Mouse (Mus musculus) limb, embryonic 11.5 days (tissue): ENCODE measurements at regions not wholly inside any gene's neighbourhood (a gene's known extent, or its start where the extent isn't known, plus 50 kb on each side); places are given as distances from the start of the nearest gene placed in this dataset.

ENCODE experiments used
- ATAC-seq: fragments of 200-750 bp; cut with Nextera tagmentation; 2 replicates; pipeline ENCODE4 v1.8.0; 2017; ENCODE audit warnings: low read depth; ENCODE audit not compliant: insufficient number of reproducible peaks, low FRiP score, low TSS enrichment
- DNase-seq: peaks from one replicate; pipeline ENCODE4 v3.0.0-alpha.2; 2015; ENCODE audit warnings: low spot score
- H3K27ac ChIP-seq: fragments of 300-500 bp; sonication (generic); replicated peaks from 2 replicates; pipeline ENCODE4 v1.5.1; 2014; ENCODE audit warnings: low read depth, mild to moderate bottlenecking, low read length
- H3K27me3 ChIP-seq: fragments of 300-500 bp; sonication (generic); 2 replicates; pipeline ENCODE4 v1.6.1; 2014; ENCODE audit warnings: mild to moderate bottlenecking, low read length, mixed read lengths; ENCODE audit not compliant: control insufficient read depth, insufficient read depth
- H3K36me3 ChIP-seq: fragments of 300-500 bp; sonication (generic); 2 replicates; pipeline ENCODE4 v1.6.1; 2014; ENCODE audit warnings: mild to moderate bottlenecking, low read length, moderate library complexity, mixed read lengths; ENCODE audit not compliant: control insufficient read depth, insufficient read depth
- H3K4me1 ChIP-seq: fragments of 300-500 bp; sonication (generic); 2 replicates; pipeline ENCODE4 v1.6.1; 2014; ENCODE audit warnings: low read length, mixed read lengths; ENCODE audit not compliant: control insufficient read depth, insufficient read depth
- H3K4me2 ChIP-seq: fragments of 300-500 bp; sonication (generic); 2 replicates; pipeline ENCODE4 v1.6.1; 2014; ENCODE audit warnings: low read depth, mild to moderate bottlenecking, moderate library complexity; ENCODE audit not compliant: severe bottlenecking
- H3K4me3 ChIP-seq: fragments of 300-500 bp; sonication (generic); 2 replicates; pipeline ENCODE4 v1.5.1; 2014; ENCODE audit warnings: low read depth, low read length
- H3K9ac ChIP-seq: fragments of 300-500 bp; sonication (generic); 2 replicates; pipeline ENCODE4 v1.6.1; 2014; ENCODE audit warnings: mild to moderate bottlenecking, low read length
- H3K9me3 ChIP-seq: fragments of 300-500 bp; sonication (generic); 2 replicates; pipeline ENCODE4 v1.6.1; 2016; ENCODE audit warnings: low read length; ENCODE audit not compliant: control insufficient read depth
- WGBS: fragments of 180-500 bp; shearing (Covaris S2); extraction: QIAGEN DNeasy Blood & Tissue Kit; methylation state at CpG from one replicate; pipeline ENCODE4 v1.1.7; 2014; 5-methylcytosine and 5-hydroxymethylcytosine counted together

- Histone ChIP-seq H3K9ac (no peak overlapping the region), H3K4me2 (no peak overlapping the region), H3K27ac (no peak overlapping the region), H3K4me3 (no peak overlapping the region), H3K9me3 (no peaks in the 10 kb centered on the region), H3K36me3 (no peaks in the 10 kb centered on the region), H3K27me3 (no peaks in the 10 kb centered on the region), H3K4me1 (0 out of 2 replicates have a peak, but pooled peaks cover 5% of the 10 kb centered on the region)
- ATAC-seq (no peak), DNase-seq (no peak)
- 95% methylated on average over 7 of the region's 7 CpGs for WGBS
Observed at GRCm38 (mm10) chr13:101895161-101895560, 127.1 kb upstream of the Pik3r1 start.

GRCm38 (mm10) chr13:101895686-101896085 is 127.7 kb upstream of the Pik3r1 start:
- no peak for ATAC-seq
- no peak overlapping the region for H3K4me3 ChIP-seq
- 83% methylated on average over 4 of the region's 4 CpGs for WGBS
- H3K4me1 ChIP-seq, result 0 out of 2 replicates have a peak, but pooled peaks cover 5% of the 10 kb centered on the region
- DNase-seq, result no peak
- H3K9me3 ChIP-seq, result no peaks in the 10 kb centered on the region
- no peak overlapping the region for H3K27ac ChIP-seq
- no peak overlapping the region for H3K4me2 ChIP-seq
- H3K27me3 ChIP-seq, result no peaks in the 10 kb centered on the region
- H3K9ac ChIP-seq, result no peak overlapping the region
- H3K36me3 ChIP-seq, result no peaks in the 10 kb centered on the region

GRCm38 (mm10) chr13:101896946-101897345 is 128.9 kb upstream of the Pik3r1 start:
- Histone ChIP-seq H3K4me3 (no peak overlapping the region), H3K4me1 (0 out of 2 replicates have a peak, but pooled peaks cover 5% of the 10 kb centered on the region), H3K9ac (no peak overlapping the region), H3K36me3 (no peaks in the 10 kb centered on the region), H3K27me3 (no peaks in the 10 kb centered on the region), H3K27ac (no peak overlapping the region), H3K4me2 (no peak overlapping the region), H3K9me3 (no peaks in the 10 kb centered on the region)
- ATAC-seq (no peak), DNase-seq (no peak)
- WGBS, result 93% methylated on average over 4 of the region's 4 CpGs

- ATAC-seq, result no peak
- no peak for DNase-seq
Observed at GRCm38 (mm10) chr13:101902213-101902612, 134.2 kb upstream of the Pik3r1 start.

GRCm38 (mm10) chr13:101905909-101906676 is 138.1 kb upstream of the Pik3r1 start:
- no peak overlapping the region for H3K9ac ChIP-seq
- WGBS, result 50% methylated on average over 7 of the region's 7 CpGs
- no peak overlapping the region for H3K4me2 ChIP-seq
- H3K4me1 ChIP-seq, result no peaks in the 10 kb centered on the region
- no peaks in the 10 kb centered on the region for H3K9me3 ChIP-seq
- H3K36me3 ChIP-seq, result no peaks in the 10 kb centered on the region
- H3K4me3 ChIP-seq, result no peak overlapping the region
- no peaks in the 10 kb centered on the region for H3K27me3 ChIP-seq
- DNase-seq (peak; percentile 45), ATAC-seq (peak; percentile 70; the same call in 1 of the 2 replicates)
- no peak overlapping the region for H3K27ac ChIP-seq

More at GRCm38 (mm10) chr13:101902213-101902612, 134.2 kb upstream of the Pik3r1 start:
- H3K9me3 ChIP-seq, result no peaks in the 10 kb centered on the region
- no peak overlapping the region for H3K9ac ChIP-seq
- H3K27ac ChIP-seq, result no peak overlapping the region
- H3K4me2 ChIP-seq, result no peak overlapping the region
- no peak overlapping the region for H3K4me3 ChIP-seq
- H3K4me1 ChIP-seq, result no peaks in the 10 kb centered on the region
- H3K27me3 ChIP-seq, result no peaks in the 10 kb centered on the region
- WGBS, result 22% methylated on average over 7 of the region's 7 CpGs
- H3K36me3 ChIP-seq, result no peaks in the 10 kb centered on the region

GRCm38 (mm10) chr13:101909026-101909425 is 141.0 kb upstream of the Pik3r1 start:
- WGBS, result 49% methylated on average over 5 of the region's 5 CpGs
- Histone ChIP-seq H3K4me1 (no peaks in the 10 kb centered on the region), H3K9me3 (no peaks in the 10 kb centered on the region), H3K9ac (no peak overlapping the region), H3K4me3 (no peak overlapping the region), H3K27ac (no peak overlapping the region), H3K27me3 (no peaks in the 10 kb centered on the region), H3K4me2 (no peak overlapping the region), H3K36me3 (no peaks in the 10 kb centered on the region)
- DNase-seq (no peak), ATAC-seq (no peak)

GRCm38 (mm10) chr13:101910687-101911086 is 142.7 kb upstream of the Pik3r1 start:
- no peaks in the 10 kb centered on the region for H3K36me3 ChIP-seq
- H3K4me1 ChIP-seq, result no peaks in the 10 kb centered on the region
- H3K9ac ChIP-seq, result no peak overlapping the region
- H3K27ac ChIP-seq, result no peak overlapping the region
- H3K27me3 ChIP-seq, result no peaks in the 10 kb centered on the region
- DNase-seq, result no peak
- 97% methylated on average over 5 of the region's 5 CpGs for WGBS
- ATAC-seq, result no peak
- no peak overlapping the region for H3K4me3 ChIP-seq
- H3K4me2 ChIP-seq, result no peak overlapping the region
- H3K9me3 ChIP-seq, result no peaks in the 10 kb centered on the region

- Histone ChIP-seq H3K36me3 (no peaks in the 10 kb centered on the region), H3K9me3 (no peaks in the 10 kb centered on the region), H3K4me3 (no peak overlapping the region), H3K27me3 (no peaks in the 10 kb centered on the region), H3K9ac (no peak overlapping the region), H3K27ac (no peak overlapping the region), H3K4me1 (no peaks in the 10 kb centered on the region), H3K4me2 (no peak overlapping the region)
- no peak for ATAC-seq
- DNase-seq, result no peak
- 95% methylated on average over 4 of the region's 4 CpGs for WGBS
Observed at GRCm38 (mm10) chr13:101914132-101914531, 146.1 kb upstream of the Pik3r1 start.
